Comparison of ENCODE assay signal across 8 mouse cellular contexts in genomic region chr9:77918211-77918610, GRCm38 (mm10). TPM values are rescaled to one million over a fixed set of nuclear protein-coding genes. Genes with fewer than 3 reads are reported as not detected.
DNase-seq lines count a peak whose midpoint lies in the region; ATAC-seq and TF ChIP-seq lines count a peak whose summit lies in the region.

No protein-coding gene starts in this region.

- H3K4me2 ChIP-seq in lung, embryonic 14.5 days = peak overlapping the region; percentile 83
- H3K4me2 ChIP-seq in embryonic facial prominence, embryonic 15.5 days (replicated peaks) = peak overlapping the region; percentile 89
- peak overlapping the region; percentile 87 for H3K4me2 ChIP-seq in limb, embryonic 13.5 days (replicated peaks)

- no peaks in the 10 kb centered on the region for H3K27me3 ChIP-seq in lung, embryonic 14.5 days (ENCODE audit: insufficient read depth, low read length)
- no peaks in the 10 kb centered on the region for H3K27me3 ChIP-seq in embryonic facial prominence, embryonic 15.5 days
- H3K27me3 ChIP-seq in limb, embryonic 13.5 days = no peaks in the 10 kb centered on the region
- no peaks in the 10 kb centered on the region for H3K27me3 ChIP-seq in splenic B cell, adult 2 months (ENCODE audit: control insufficient read depth, insufficient read depth, low read length, poor library complexity, severe bottlenecking)

- H3K9me3 ChIP-seq in lung, embryonic 14.5 days (ENCODE audit: low read depth, low read length) = no peaks in the 10 kb centered on the region
- H3K9me3 ChIP-seq in embryonic facial prominence, embryonic 15.5 days (replicated peaks) = no peaks in the 10 kb centered on the region
- H3K9me3 ChIP-seq in limb, embryonic 13.5 days = no peaks in the 10 kb centered on the region

- DNase-seq in lung, embryonic 14.5 days = peak; percentile 21
- no peak for DNase-seq in lung, postnatal 36 days
- DNase-seq in splenic B cell, adult 2 months (ENCODE audit: low read depth, low spot score) = peak; percentile 41
- DNase-seq in Muller cell, postnatal 12 days (ENCODE audit: inconsistent ontology term) = no peak
- DNase-seq in frontal cortex, postnatal 36 days (ENCODE audit: low spot score in 2 of 2) = no peak

- peak overlapping the region; percentile 73 for H3K9ac ChIP-seq in lung, embryonic 14.5 days
- H3K9ac ChIP-seq in embryonic facial prominence, embryonic 15.5 days = peak overlapping the region; percentile 66
- peak overlapping the region; percentile 88 for H3K9ac ChIP-seq in limb, embryonic 13.5 days

- no peak for TF ChIP-seq CTCF in lung, embryonic 14.5 days (IDR thresholded peaks at IDR 0.05; ENCODE audit: low read depth)

- H3K4me1 ChIP-seq in lung, embryonic 14.5 days (ENCODE audit: insufficient read depth) = no peaks in the 10 kb centered on the region
- peaks cover 26% of the 10 kb centered on the region for H3K4me1 ChIP-seq in embryonic facial prominence, embryonic 15.5 days
- H3K4me1 ChIP-seq in limb, embryonic 13.5 days = peaks cover 45% of the 10 kb centered on the region

- H3K36me3 ChIP-seq in lung, embryonic 14.5 days (ENCODE audit: insufficient read depth) = no peaks in the 10 kb centered on the region
- no peaks in the 10 kb centered on the region for H3K36me3 ChIP-seq in embryonic facial prominence, embryonic 15.5 days
- no peaks in the 10 kb centered on the region for H3K36me3 ChIP-seq in limb, embryonic 13.5 days
- no peaks in the 10 kb centered on the region for H3K36me3 ChIP-seq in splenic B cell, adult 2 months (ENCODE audit: control insufficient read depth, insufficient read depth, low read length, poor library complexity, severe bottlenecking)

- peak overlapping the region; percentile 90; the same call in 1 of the 2 replicates for H3K27ac ChIP-seq in lung, embryonic 14.5 days (ENCODE audit: low read depth)
- no peak overlapping the region for H3K27ac ChIP-seq in embryonic facial prominence, embryonic 15.5 days (replicated peaks)
- H3K27ac ChIP-seq in limb, embryonic 13.5 days = 0 out of 2 replicates have a peak overlapping the region, but pooled peaks have one; percentile 85

- no peak for ATAC-seq in lung, embryonic 14.5 days (ENCODE audit: insufficient read depth)
- no peak for ATAC-seq in embryonic facial prominence, embryonic 15.5 days (ENCODE audit: insufficient number of reproducible peaks, low FRiP score, low TSS enrichment, low read depth)
- ATAC-seq in limb, embryonic 13.5 days (ENCODE audit: low FRiP score, low read depth) = no peak
- ATAC-seq in cerebellum, adult (ENCODE audit: insufficient number of reproducible peaks, low FRiP score, low TSS enrichment) = no peak

- WGBS in lung, embryonic 14.5 days = 11% methylated on average over 10 of the region's 10 CpGs
- 19% methylated on average over 10 of the region's 10 CpGs for WGBS in embryonic facial prominence, embryonic 15.5 days
- WGBS in limb, embryonic 13.5 days = 23% methylated on average over 10 of the region's 10 CpGs

- peak overlapping the region; percentile 90 for H3K4me3 ChIP-seq in lung, embryonic 14.5 days (ENCODE audit: low read depth, low read length)
- peak overlapping the region; percentile 82 for H3K4me3 ChIP-seq in embryonic facial prominence, embryonic 15.5 days (replicated peaks)
- H3K4me3 ChIP-seq in limb, embryonic 13.5 days = peak overlapping the region; percentile 87

RNA-seq across cellular contexts. Expression of gene Elovl5, which starts 1.0 kb away (rescaled TPM):
- 76.7 and 87.7 TPM in 2 replicates for polyA plus RNA-seq in lung, embryonic 14.5 days (2014; fragmentation: Nextera tagmentation; extraction: Ambion mirVana)
- 57.8 and 62.8 TPM in 2 replicates for polyA plus RNA-seq in embryonic facial prominence, embryonic 15.5 days (2015; fragmentation: Nextera tagmentation; extraction: Ambion mirVana)
- 72.3 and 75.5 TPM in 2 replicates for polyA plus RNA-seq in limb, embryonic 13.5 days (2015; fragmentation: Nextera tagmentation; extraction: Ambion mirVana)

Comparison
In these comparisons a context has a peak if more than half of its experiments do, and no peak if none do; other contexts are left out.
1. DNase-seq: peak in lung, embryonic 14.5 days (single experiment) and splenic B cell, adult 2 months (single experiment); none in lung, postnatal 36 days (single experiment), Muller cell, postnatal 12 days (single experiment) and frontal cortex, postnatal 36 days (0 of 2).
2. Peak in every context shown above with its lines, with median percentiles within 50 percentile points of each other: H3K4me2 ChIP-seq, H3K4me3 ChIP-seq and H3K9ac ChIP-seq.